Mouse (Mus musculus) embryonic facial prominence, embryonic 10.5 days (tissue): ENCODE results near the gene Nacc2. TPM values are rescaled to one million over a fixed set of nuclear protein-coding genes. Genes with fewer than 3 reads are reported as not detected.

ENCODE experiments used
- DNase-seq: peaks from one replicate; pipeline ENCODE4 v3.0.0-alpha.2; 2017; ENCODE audit warnings: low spot score
- H3K27ac ChIP-seq: fragments of 300-500 bp; sonication (generic); replicated peaks from 2 replicates; pipeline ENCODE4 v1.5.1; 2016; ENCODE audit warnings: mild to moderate bottlenecking
- H3K27me3 ChIP-seq: fragments of 300-500 bp; sonication (generic); replicated peaks from 2 replicates; pipeline ENCODE4 v1.6.1; 2016; ENCODE audit warnings: low read depth, mild to moderate bottlenecking; ENCODE audit not compliant: poor library complexity, severe bottlenecking
- H3K36me3 ChIP-seq: fragments of 300-500 bp; sonication (generic); replicated peaks from 2 replicates; pipeline ENCODE4 v1.6.1; 2016; ENCODE audit warnings: mild to moderate bottlenecking, moderate library complexity
- H3K4me1 ChIP-seq: fragments of 300-500 bp; sonication (generic); 2 replicates; pipeline ENCODE4 v1.6.1; 2016
- H3K4me3 ChIP-seq: fragments of 300-500 bp; sonication (generic); 2 replicates; pipeline ENCODE4 v1.5.1; 2016; ENCODE audit warnings: mild to moderate bottlenecking, moderate library complexity
- H3K9me3 ChIP-seq: fragments of 300-500 bp; sonication (generic); 2 replicates; pipeline ENCODE4 v1.6.1; 2016; ENCODE audit warnings: mild to moderate bottlenecking
- WGBS: fragments of 180-500 bp; shearing (Covaris S2); methylation state at CpG from one replicate; pipeline ENCODE4 v1.1.7; 2016; 5-methylcytosine and 5-hydroxymethylcytosine counted together
- polyA plus RNA-seq: library from polyadenylated mRNA; unstranded; fragments of >200 nt; fragmentation: Nextera tagmentation; extraction: Ambion mirVana; gene quantifications from 2 replicates; pipeline ENCODE4 v1.2.1, GENCODE M21; 2016

The Nacc2 gene
- polyA plus RNA-seq, 1 experiment from 2014 or later = 5.9 TPM

- Histone ChIP-seq H3K27me3 (no peaks in the 10 kb centered on the region), H3K27ac (no peak overlapping the region), H3K4me3 (no peak overlapping the region), H3K36me3 (no peaks in the 10 kb centered on the region), H3K9me3 (no peaks in the 10 kb centered on the region), H3K4me1 (peaks cover 23% of the 10 kb centered on the region)
- DNase-seq = no peak
- 70% methylated on average over 7 of the region's 7 CpGs for WGBS
These were observed 23.5 kb upstream of the Nacc2 start for GRCm38 (mm10) chr2:26146337-26147042.

- Histone ChIP-seq H3K4me3 (no peak overlapping the region), H3K27ac (no peak overlapping the region), H3K27me3 (no peaks in the 10 kb centered on the region), H3K9me3 (no peaks in the 10 kb centered on the region), H3K36me3 (no peaks in the 10 kb centered on the region), H3K4me1 (peaks cover 35% of the 10 kb centered on the region)
- WGBS = 84% methylated on average over 4 of the region's 4 CpGs
- no peak for DNase-seq
These were observed 22.1 kb upstream of the Nacc2 start for GRCm38 (mm10) chr2:26145113-26145512.

GRCm38 (mm10) chr2:26144331-26144730 is 21.3 kb upstream of the Nacc2 start:
- Histone ChIP-seq H3K27me3 (no peaks in the 10 kb centered on the region), H3K9me3 (no peaks in the 10 kb centered on the region), H3K27ac (no peak overlapping the region), H3K4me1 (peaks cover 43% of the 10 kb centered on the region), H3K4me3 (no peak overlapping the region), H3K36me3 (no peaks in the 10 kb centered on the region)
- no peak for DNase-seq
- 75% methylated on average over 4 of the region's 4 CpGs for WGBS

- WGBS = 66% methylated on average over 2 of the region's 2 CpGs
- Histone ChIP-seq H3K27me3 (no peaks in the 10 kb centered on the region), H3K4me1 (peaks cover 50% of the 10 kb centered on the region), H3K4me3 (no peak overlapping the region), H3K9me3 (no peaks in the 10 kb centered on the region), H3K36me3 (peaks cover under 1% of the 10 kb centered on the region; the same call in 1 of the 2 replicates), H3K27ac (no peak overlapping the region)
- DNase-seq = no peak
These were observed 20.5 kb upstream of the Nacc2 start for GRCm38 (mm10) chr2:26143556-26143955.

GRCm38 (mm10) chr2:26142986-26143385 is 20.0 kb upstream of the Nacc2 start:
- no peak overlapping the region for H3K4me3 ChIP-seq
- 81% methylated on average over 3 of the region's 3 CpGs for WGBS
- no peak for DNase-seq
- no peaks in the 10 kb centered on the region for H3K9me3 ChIP-seq
- H3K27ac ChIP-seq = no peak overlapping the region
- H3K27me3 ChIP-seq = no peaks in the 10 kb centered on the region
- peaks cover 50% of the 10 kb centered on the region for H3K4me1 ChIP-seq
- peaks cover 5% of the 10 kb centered on the region for H3K36me3 ChIP-seq

- no peaks in the 10 kb centered on the region for H3K9me3 ChIP-seq
- H3K4me3 ChIP-seq = no peak overlapping the region
- peak; percentile 68 for DNase-seq
- 65% methylated on average over 12 of the region's 12 CpGs for WGBS
- peaks cover 14% of the 10 kb centered on the region for H3K36me3 ChIP-seq
- H3K27ac ChIP-seq = no peak overlapping the region
- H3K4me1 ChIP-seq = peaks cover 40% of the 10 kb centered on the region
- H3K27me3 ChIP-seq = no peaks in the 10 kb centered on the region
These were observed 19.0 kb upstream of the Nacc2 start for GRCm38 (mm10) chr2:26141893-26142635.

GRCm38 (mm10) chr2:26140903-26141302 is 17.9 kb upstream of the Nacc2 start:
- H3K27me3 ChIP-seq = no peaks in the 10 kb centered on the region
- H3K4me1 ChIP-seq = peaks cover 35% of the 10 kb centered on the region
- WGBS = 16% methylated on average over 6 of the region's 6 CpGs
- peaks cover 24% of the 10 kb centered on the region for H3K36me3 ChIP-seq
- H3K4me3 ChIP-seq = peak overlapping the region; percentile 91
- DNase-seq = no peak
- H3K27ac ChIP-seq = peak overlapping the region; percentile 97
- no peaks in the 10 kb centered on the region for H3K9me3 ChIP-seq

- Histone ChIP-seq H3K4me1 (peaks cover 35% of the 10 kb centered on the region), H3K27me3 (no peaks in the 10 kb centered on the region), H3K36me3 (peaks cover 29% of the 10 kb centered on the region), H3K27ac (peak overlapping the region; percentile 97), H3K4me3 (peak overlapping the region; percentile 91), H3K9me3 (no peaks in the 10 kb centered on the region)
- peak; percentile 100 for DNase-seq
- under 1% methylated on average over 60 of the region's 60 CpGs for WGBS
These were observed 17.3 kb upstream of the Nacc2 start for GRCm38 (mm10) chr2:26140292-26140819.

GRCm38 (mm10) chr2:26139545-26140206 is 16.7 kb upstream of the Nacc2 start:
- Histone ChIP-seq H3K4me1 (peaks cover 35% of the 10 kb centered on the region), H3K36me3 (peaks cover 32% of the 10 kb centered on the region), H3K27me3 (no peaks in the 10 kb centered on the region), H3K9me3 (no peaks in the 10 kb centered on the region), H3K4me3 (peak overlapping the region; percentile 91), H3K27ac (peak overlapping the region; percentile 97)
- peak; percentile 84 for DNase-seq
- under 1% methylated on average over 60 of the region's 60 CpGs for WGBS

- no peaks in the 10 kb centered on the region for H3K9me3 ChIP-seq
- H3K36me3 ChIP-seq = peaks cover 32% of the 10 kb centered on the region
- H3K4me3 ChIP-seq = peak overlapping the region; percentile 91
- no peaks in the 10 kb centered on the region for H3K27me3 ChIP-seq
- no peak for DNase-seq
- 56% methylated on average over 7 of the region's 7 CpGs for WGBS
- peaks cover 35% of the 10 kb centered on the region for H3K4me1 ChIP-seq
- peak overlapping the region; percentile 97 for H3K27ac ChIP-seq
These were observed 16.1 kb upstream of the Nacc2 start for GRCm38 (mm10) chr2:26139034-26139544.

- Histone ChIP-seq H3K9me3 (no peaks in the 10 kb centered on the region), H3K36me3 (peaks cover 32% of the 10 kb centered on the region), H3K4me1 (peaks cover 42% of the 10 kb centered on the region), H3K27me3 (no peaks in the 10 kb centered on the region), H3K4me3 (peak overlapping the region; percentile 91), H3K27ac (peak overlapping the region; percentile 97)
- WGBS = 83% methylated on average over 31 of the region's 31 CpGs
- DNase-seq = no peak
These were observed 15.4 kb upstream of the Nacc2 start for GRCm38 (mm10) chr2:26138252-26139033.

- peaks cover 41% of the 10 kb centered on the region for H3K4me1 ChIP-seq
- WGBS = 93% methylated on average over 2 of the region's 2 CpGs
- no peak overlapping the region for H3K27ac ChIP-seq
- no peaks in the 10 kb centered on the region for H3K9me3 ChIP-seq
- no peak for DNase-seq
- H3K36me3 ChIP-seq = peaks cover 32% of the 10 kb centered on the region
- H3K4me3 ChIP-seq = no peak overlapping the region
- H3K27me3 ChIP-seq = 0 out of 2 replicates have a peak, but pooled peaks cover 4% of the 10 kb centered on the region
These were observed 11.6 kb upstream of the Nacc2 start for GRCm38 (mm10) chr2:26134591-26134990.
